Mouse (Mus musculus): ENCODE measurements around the gene Tmem189. TPM values are rescaled to one million over a fixed set of nuclear protein-coding genes. Genes with fewer than 3 reads are reported as not detected.
"Not testable (repeated sequence)": the region's sequence is repeated elsewhere in the genome, so short reads cannot be mapped to it uniquely, and the experiment has no call there.

Tmem189 gene
- polyA plus RNA-seq, 1 experiment from 2014 or later: 31.9 TPM

DNA sequence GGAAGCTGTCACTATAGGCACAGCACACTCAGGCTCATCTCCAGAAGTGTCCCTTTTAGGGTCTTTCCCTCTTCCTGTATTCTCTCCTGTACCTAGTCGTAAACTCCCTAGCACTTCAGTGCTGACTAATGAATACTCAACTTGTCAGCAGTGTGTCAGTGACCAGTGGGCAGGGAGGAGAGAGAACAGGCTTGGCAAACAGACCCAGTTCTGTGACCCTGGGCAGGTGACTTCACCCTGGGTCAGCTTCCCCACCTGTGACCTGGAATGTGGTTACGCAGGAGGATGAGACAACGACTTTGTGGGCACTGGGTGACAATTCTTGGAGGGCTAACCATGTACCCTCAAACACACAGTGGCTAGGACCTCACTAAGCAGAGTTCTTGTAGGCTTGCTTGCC, 72.6 kb downstream of the Tmem189 start:
- Histone ChIP-seq H3K4me2 (ENCODE audit: low read depth, low read length) (no peak overlapping the region), H3K9ac (replicated peaks; ENCODE audit: low read length) (no peak overlapping the region), H3K4me3 (ENCODE audit: low read depth, low read length) (no peak overlapping the region), H3K9me3 (replicated peaks; ENCODE audit: control insufficient read depth, low read length) (no peaks in the 10 kb centered on the region), H3K4me1 (ENCODE audit: control insufficient read depth, insufficient read depth, low read length) (no peaks in the 10 kb centered on the region; the same call in 1 of the 2 replicates), H3K36me3 (replicated peaks; ENCODE audit: control insufficient read depth, insufficient read depth, low read depth, low read length) (peaks cover 8% of the 10 kb centered on the region), H3K27ac (replicated peaks; ENCODE audit: low read depth, low read length) (no peak overlapping the region), H3K27me3 (ENCODE audit: control insufficient read depth, insufficient read depth, low read length) (no peaks in the 10 kb centered on the region)
- ATAC-seq (replicated peaks; ENCODE audit: insufficient number of reproducible peaks, low FRiP score, low TSS enrichment, low read depth) (no peak), DNase-seq (ENCODE audit: low spot score) (no peak)
- 83% methylated on average over 3 of the region's 3 CpGs for WGBS

DNA sequence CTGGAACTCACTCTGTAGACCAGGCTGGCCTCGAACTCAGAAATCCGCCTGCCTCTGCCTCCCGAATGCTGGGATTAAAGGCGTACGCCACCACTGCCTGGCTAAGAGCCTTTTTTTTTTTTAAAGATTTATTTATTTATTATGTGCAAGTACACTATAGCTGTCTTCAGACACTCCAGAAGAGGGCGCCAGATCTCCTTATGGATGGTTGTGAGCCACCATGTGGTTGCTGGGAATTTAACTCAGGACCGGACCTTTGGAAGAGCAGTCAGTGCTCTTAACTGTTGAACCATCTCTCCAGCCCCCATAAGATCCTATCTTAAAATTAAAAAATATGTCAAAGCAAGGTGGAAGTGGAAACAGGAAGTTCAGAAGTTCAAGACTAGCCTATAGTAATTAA, 76.3 kb downstream of the Tmem189 start:
- not testable (repeated sequence) for DNase-seq (ENCODE audit: low spot score); ATAC-seq (replicated peaks; ENCODE audit: insufficient number of reproducible peaks, low FRiP score, low TSS enrichment, low read depth); H3K4me1 ChIP-seq (ENCODE audit: control insufficient read depth, insufficient read depth, low read length); H3K4me3 ChIP-seq (ENCODE audit: low read depth, low read length); H3K9ac ChIP-seq (replicated peaks; ENCODE audit: low read length); H3K27ac ChIP-seq (replicated peaks; ENCODE audit: low read depth, low read length); H3K4me2 ChIP-seq (ENCODE audit: low read depth, low read length); H3K27me3 ChIP-seq (ENCODE audit: control insufficient read depth, insufficient read depth, low read length); H3K9me3 ChIP-seq (replicated peaks; ENCODE audit: control insufficient read depth, low read length)
- H3K36me3 ChIP-seq (replicated peaks; ENCODE audit: control insufficient read depth, insufficient read depth, low read depth, low read length): peaks cover 14% of the 10 kb centered on the region
- WGBS: 98% methylated on average over 6 of the region's 7 CpGs

DNA sequence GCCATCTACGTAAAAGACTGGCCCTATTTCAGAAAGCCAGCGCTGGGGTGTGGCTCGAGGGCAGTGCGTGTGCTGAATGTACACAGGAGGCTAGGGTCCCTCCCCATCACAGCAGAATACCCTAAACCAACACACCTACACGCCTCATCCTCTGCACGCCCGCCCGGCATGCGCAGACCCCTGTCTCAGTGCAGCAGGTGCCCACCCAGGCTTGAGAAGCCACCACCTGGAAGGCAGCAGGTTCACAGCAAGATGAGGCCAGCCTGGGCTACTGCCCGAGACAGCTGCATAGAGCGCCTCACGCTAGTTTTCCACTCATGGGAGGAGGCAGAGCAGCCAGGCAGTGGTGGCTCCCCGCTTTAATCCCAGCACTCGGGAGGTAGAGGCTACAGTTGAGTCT, 77.5 kb downstream of the Tmem189 start:
- Histone ChIP-seq H3K27ac (replicated peaks; ENCODE audit: low read depth, low read length) (no peak overlapping the region), H3K9me3 (replicated peaks; ENCODE audit: control insufficient read depth, low read length) (no peaks in the 10 kb centered on the region), H3K27me3 (ENCODE audit: control insufficient read depth, insufficient read depth, low read length) (no peaks in the 10 kb centered on the region), H3K4me2 (ENCODE audit: low read depth, low read length) (no peak overlapping the region), H3K4me3 (ENCODE audit: low read depth, low read length) (no peak overlapping the region), H3K4me1 (ENCODE audit: control insufficient read depth, insufficient read depth, low read length) (no peaks in the 10 kb centered on the region), H3K36me3 (replicated peaks; ENCODE audit: control insufficient read depth, insufficient read depth, low read depth, low read length) (peaks cover 14% of the 10 kb centered on the region), H3K9ac (replicated peaks; ENCODE audit: low read length) (no peak overlapping the region)
- whole genome bisulfite sequencing: 94% methylated on average over 14 of the region's 14 CpGs
- ATAC-seq (replicated peaks; ENCODE audit: insufficient number of reproducible peaks, low FRiP score, low TSS enrichment, low read depth) (no peak), DNase-seq (ENCODE audit: low spot score) (no peak)

DNA sequence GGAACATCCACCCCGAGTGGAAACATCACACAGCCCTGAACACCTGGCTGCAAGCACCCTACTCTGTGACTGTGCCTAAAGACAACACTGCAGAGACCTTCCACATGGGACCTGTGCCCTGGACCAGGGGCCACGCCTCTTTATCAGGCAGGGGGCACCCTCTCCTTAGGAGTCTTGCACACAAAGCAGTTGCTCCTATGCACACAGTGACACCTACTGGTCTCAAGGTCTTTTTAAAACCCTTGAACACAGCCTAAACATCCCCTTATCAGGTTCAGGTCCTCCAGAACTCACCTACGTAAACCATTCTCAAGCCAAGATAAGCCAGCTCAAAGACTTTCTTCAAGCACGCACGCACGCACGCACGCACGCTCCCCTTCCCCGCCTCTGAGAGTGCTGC, 78.3 kb downstream of the Tmem189 start:
- WGBS: 93% methylated on average over 10 of the region's 10 CpGs
- Histone ChIP-seq H3K4me1 (ENCODE audit: control insufficient read depth, insufficient read depth, low read length) (no peaks in the 10 kb centered on the region), H3K36me3 (replicated peaks; ENCODE audit: control insufficient read depth, insufficient read depth, low read depth, low read length) (peaks cover 12% of the 10 kb centered on the region), H3K27ac (replicated peaks; ENCODE audit: low read depth, low read length) (no peak overlapping the region), H3K4me3 (ENCODE audit: low read depth, low read length) (no peak overlapping the region), H3K27me3 (ENCODE audit: control insufficient read depth, insufficient read depth, low read length) (no peaks in the 10 kb centered on the region), H3K9me3 (replicated peaks; ENCODE audit: control insufficient read depth, low read length) (no peaks in the 10 kb centered on the region), H3K4me2 (ENCODE audit: low read depth, low read length) (no peak overlapping the region), H3K9ac (replicated peaks; ENCODE audit: low read length) (no peak overlapping the region)
- no peak for ATAC-seq (replicated peaks; ENCODE audit: insufficient number of reproducible peaks, low FRiP score, low TSS enrichment, low read depth)
- no peak for DNase-seq (ENCODE audit: low spot score)

DNA sequence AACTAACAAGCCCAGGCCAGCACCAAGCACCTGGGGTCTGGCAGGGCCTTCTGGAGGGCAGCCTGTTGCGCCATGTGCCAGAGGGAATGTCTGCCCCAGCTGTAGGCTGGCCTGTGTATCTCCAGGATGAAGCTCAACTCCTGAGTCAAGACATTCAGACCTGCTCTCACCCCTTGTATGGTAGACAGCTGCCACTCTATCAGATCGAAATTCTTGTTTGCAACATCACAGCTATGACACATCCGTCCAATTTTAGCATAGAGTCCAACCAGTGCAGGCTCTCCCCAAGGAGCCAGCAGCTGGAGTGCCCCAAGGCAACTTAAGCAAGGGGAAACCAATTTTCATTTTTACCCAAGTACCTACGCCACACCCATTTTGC, 82.9 kb downstream of the Tmem189 start:
- ATAC-seq (replicated peaks; ENCODE audit: insufficient number of reproducible peaks, low FRiP score, low TSS enrichment, low read depth) (no peak), DNase-seq (ENCODE audit: low spot score) (no peak)
- Histone ChIP-seq H3K36me3 (replicated peaks; ENCODE audit: control insufficient read depth, insufficient read depth, low read depth, low read length) (peaks cover 7% of the 10 kb centered on the region), H3K9ac (replicated peaks; ENCODE audit: low read length) (no peak overlapping the region), H3K9me3 (replicated peaks; ENCODE audit: control insufficient read depth, low read length) (no peaks in the 10 kb centered on the region), H3K4me2 (ENCODE audit: low read depth, low read length) (no peak overlapping the region), H3K4me3 (ENCODE audit: low read depth, low read length) (no peak overlapping the region), H3K27me3 (ENCODE audit: control insufficient read depth, insufficient read depth, low read length) (no peaks in the 10 kb centered on the region), H3K27ac (replicated peaks; ENCODE audit: low read depth, low read length) (no peak overlapping the region), H3K4me1 (ENCODE audit: control insufficient read depth, insufficient read depth, low read length) (peaks cover 3% of the 10 kb centered on the region; the same call in 1 of the 2 replicates)
- 89% methylated on average over 4 of the region's 4 CpGs for WGBS

DNA sequence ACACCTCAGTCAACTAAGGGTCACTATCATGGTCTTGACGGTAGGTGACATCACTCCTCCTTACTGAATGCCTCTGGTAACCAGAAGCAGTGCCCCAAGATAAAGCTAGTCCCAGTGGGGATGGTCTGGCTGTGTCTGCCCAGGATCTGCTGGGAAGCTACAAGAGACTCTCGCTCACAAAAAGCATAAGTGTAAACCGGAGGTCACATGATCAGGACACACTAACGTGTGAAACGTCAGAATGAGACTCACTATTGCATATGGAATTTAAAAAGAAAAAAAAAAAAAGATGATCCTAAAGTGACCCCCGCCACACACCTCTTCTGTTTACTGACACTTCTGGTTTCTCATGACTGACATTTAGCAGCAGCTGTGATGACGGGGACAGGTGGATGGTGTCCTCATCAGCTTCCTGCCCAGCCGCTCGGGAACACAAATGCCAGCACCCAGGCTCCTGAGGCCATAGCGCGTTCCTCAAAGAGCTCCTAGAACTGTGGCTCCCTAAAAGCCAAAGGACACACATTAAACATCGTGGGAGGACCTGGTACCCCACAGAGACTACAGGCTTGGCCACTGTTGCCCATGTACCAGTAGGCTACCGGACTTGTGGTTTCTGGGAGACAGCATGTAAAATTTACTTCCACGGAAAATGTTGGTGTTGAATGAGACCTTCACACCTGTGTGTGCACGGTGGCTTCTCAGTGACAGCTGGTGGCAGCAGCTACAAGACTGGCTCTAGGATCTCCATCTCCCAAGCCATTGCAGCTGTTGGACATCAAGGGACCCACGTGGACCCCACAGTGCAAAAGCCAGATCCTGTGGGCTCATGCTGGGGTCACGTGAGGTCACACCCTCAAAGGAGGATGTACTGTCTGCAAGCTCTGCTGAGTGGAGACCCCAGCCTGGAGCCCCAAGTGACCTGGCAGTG, 83.5 kb downstream of the Tmem189 start:
- no peaks in the 10 kb centered on the region for H3K27me3 ChIP-seq (ENCODE audit: control insufficient read depth, insufficient read depth, low read length)
- no peak overlapping the region for H3K9ac ChIP-seq (replicated peaks; ENCODE audit: low read length)
- DNase-seq (ENCODE audit: low spot score) (no peak), ATAC-seq (replicated peaks; ENCODE audit: insufficient number of reproducible peaks, low FRiP score, low TSS enrichment, low read depth) (no peak)
- no peak overlapping the region for H3K4me3 ChIP-seq (ENCODE audit: low read depth, low read length)
- no peak overlapping the region for H3K4me2 ChIP-seq (ENCODE audit: low read depth, low read length)
- no peaks in the 10 kb centered on the region for H3K9me3 ChIP-seq (replicated peaks; ENCODE audit: control insufficient read depth, low read length)
- H3K36me3 ChIP-seq (replicated peaks; ENCODE audit: control insufficient read depth, insufficient read depth, low read depth, low read length): peaks cover 7% of the 10 kb centered on the region
- 71% methylated on average over 17 of the region's 17 CpGs for WGBS
- peaks cover 3% of the 10 kb centered on the region; the same call in 1 of the 2 replicates for H3K4me1 ChIP-seq (ENCODE audit: control insufficient read depth, insufficient read depth, low read length)
- no peak overlapping the region for H3K27ac ChIP-seq (replicated peaks; ENCODE audit: low read depth, low read length)

DNA sequence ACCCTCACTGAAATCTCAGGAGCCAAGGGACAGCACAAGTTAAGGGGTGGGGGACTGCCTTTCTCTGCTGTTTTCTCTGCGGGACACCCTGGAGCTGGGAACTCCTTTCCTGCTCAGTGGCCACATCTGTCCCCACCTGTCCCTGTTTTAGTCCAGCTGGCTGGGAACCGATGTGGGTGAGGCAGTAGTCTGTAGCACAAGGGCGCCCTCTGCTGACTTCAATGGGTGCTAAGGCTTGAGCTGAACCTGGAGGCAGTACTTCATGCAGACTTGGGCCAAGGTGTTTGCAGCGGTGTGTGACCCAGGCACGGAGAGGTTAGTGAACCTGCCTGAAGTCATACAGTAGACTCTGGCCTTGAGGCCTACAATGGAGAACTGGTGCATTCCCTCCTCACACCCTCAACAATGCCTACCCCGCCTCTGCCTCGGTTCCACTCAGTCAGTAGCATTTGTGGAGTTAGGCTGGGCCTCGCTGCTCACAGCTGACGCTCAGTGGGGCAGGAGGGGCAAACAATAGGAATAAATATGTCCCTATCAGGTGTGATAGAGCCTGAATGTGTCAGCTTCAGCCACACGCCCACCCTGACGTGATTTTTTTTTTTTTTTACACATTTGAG, 84.3 kb downstream of the Tmem189 start:
- H3K9me3 ChIP-seq (replicated peaks; ENCODE audit: control insufficient read depth, low read length): no peaks in the 10 kb centered on the region
- 28% methylated on average over 11 of the region's 11 CpGs for WGBS
- no peak overlapping the region for H3K9ac ChIP-seq (replicated peaks; ENCODE audit: low read length)
- ATAC-seq (replicated peaks; ENCODE audit: insufficient number of reproducible peaks, low FRiP score, low TSS enrichment, low read depth) (peak; percentile 53), DNase-seq (ENCODE audit: low spot score) (peak; percentile 95)
- H3K36me3 ChIP-seq (replicated peaks; ENCODE audit: control insufficient read depth, insufficient read depth, low read depth, low read length): peaks cover 7% of the 10 kb centered on the region
- no peak overlapping the region for H3K27ac ChIP-seq (replicated peaks; ENCODE audit: low read depth, low read length)
- H3K4me3 ChIP-seq (ENCODE audit: low read depth, low read length): no peak overlapping the region
- no peak overlapping the region for H3K4me2 ChIP-seq (ENCODE audit: low read depth, low read length)
- H3K4me1 ChIP-seq (ENCODE audit: control insufficient read depth, insufficient read depth, low read length): peaks cover 3% of the 10 kb centered on the region; the same call in 1 of the 2 replicates
- no peaks in the 10 kb centered on the region for H3K27me3 ChIP-seq (ENCODE audit: control insufficient read depth, insufficient read depth, low read length)

DNA sequence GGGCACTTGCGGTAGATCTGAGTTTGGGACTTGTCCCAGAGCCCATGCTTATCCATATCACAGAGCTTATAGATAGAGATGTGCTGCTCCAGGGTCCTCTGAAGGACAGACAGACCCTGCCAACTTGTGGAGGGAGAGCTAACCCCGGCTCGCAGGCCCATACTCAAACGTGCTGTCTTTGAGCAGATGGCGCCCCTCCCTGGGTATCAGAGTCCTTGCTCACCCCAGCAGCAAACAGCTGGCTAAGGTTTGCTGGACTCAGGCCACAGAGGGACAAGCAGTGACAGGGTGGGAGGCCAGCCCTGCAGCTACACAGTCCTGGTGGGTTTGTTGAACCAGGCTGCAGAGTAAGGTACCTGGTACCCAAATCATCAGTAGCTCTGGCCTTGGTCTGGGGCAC, 86.6 kb downstream of the Tmem189 start:
- 35% methylated on average over 5 of the region's 5 CpGs for WGBS
- H3K4me1 ChIP-seq (ENCODE audit: control insufficient read depth, insufficient read depth, low read length): peaks cover 5% of the 10 kb centered on the region
- peak; percentile 61 for DNase-seq (ENCODE audit: low spot score)

More for the DNA sequence above, 86.6 kb downstream of the Tmem189 start:
- H3K4me3 ChIP-seq (ENCODE audit: low read depth, low read length): no peak overlapping the region
- H3K27ac ChIP-seq (replicated peaks; ENCODE audit: low read depth, low read length): no peak overlapping the region
- no peak for ATAC-seq (replicated peaks; ENCODE audit: insufficient number of reproducible peaks, low FRiP score, low TSS enrichment, low read depth)
- no peaks in the 10 kb centered on the region for H3K9me3 ChIP-seq (replicated peaks; ENCODE audit: control insufficient read depth, low read length)
- no peaks in the 10 kb centered on the region for H3K36me3 ChIP-seq (replicated peaks; ENCODE audit: control insufficient read depth, insufficient read depth, low read depth, low read length)
- H3K9ac ChIP-seq (replicated peaks; ENCODE audit: low read length): no peak overlapping the region
- H3K4me2 ChIP-seq (ENCODE audit: low read depth, low read length): no peak overlapping the region
- no peaks in the 10 kb centered on the region for H3K27me3 ChIP-seq (ENCODE audit: control insufficient read depth, insufficient read depth, low read length)

Data from embryonic facial prominence, embryonic 11.5 days (tissue).